Mouse (Mus musculus) frontal cortex, adult 2 months (tissue): ENCODE data around the gene 4930544G11Rik. TPM values are rescaled to one million over a fixed set of nuclear protein-coding genes. Genes with fewer than 3 reads are reported as not detected.

Source experiments
- DNase-seq, 2 experiments: peaks; one replicate each; pipeline ENCODE4 v3.0.0; 2022; ENCODE audit warnings: low spot score in 1 of 2; ENCODE audit errors: extremely low spot score in 1 of 2
- polyA plus RNA-seq: library from polyadenylated mRNA; depleted of rRNA; stranded (reverse); fragments of >200 nt; gene quantifications from 2 replicates; pipeline ENCODE4 v1.2.3, GENCODE M21; 2012; rRNA removed

Gene 4930544G11Rik
- polyA plus RNA-seq, result 0.15 TPM in 1 of 2 replicates, not detected in the other

DNA sequence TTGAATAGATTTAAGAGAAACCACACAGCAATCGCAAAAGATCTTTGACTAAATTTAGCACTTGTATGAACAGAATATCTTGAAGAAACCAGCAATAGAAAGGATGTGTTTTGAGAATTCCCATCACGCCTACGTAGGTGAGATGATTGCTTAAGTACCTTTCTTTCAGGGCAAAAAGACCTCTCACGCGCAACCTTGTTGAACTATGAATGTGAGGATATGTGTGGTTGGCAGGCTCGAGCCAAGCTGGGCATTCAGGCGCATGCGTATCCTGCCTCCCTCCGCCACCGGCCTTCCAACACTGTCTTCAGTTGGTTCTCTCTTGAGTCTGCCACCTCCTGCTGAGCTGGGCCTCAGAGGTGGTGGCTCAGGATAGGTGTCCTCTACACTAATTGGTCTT, at the start of gene 4930544G11Rik:
Gene 4930544G11Rik, plus strand, starts transcription at position 301 of the 400 bp plus-strand sequence.
- DNase-seq, result no peak

DNA sequence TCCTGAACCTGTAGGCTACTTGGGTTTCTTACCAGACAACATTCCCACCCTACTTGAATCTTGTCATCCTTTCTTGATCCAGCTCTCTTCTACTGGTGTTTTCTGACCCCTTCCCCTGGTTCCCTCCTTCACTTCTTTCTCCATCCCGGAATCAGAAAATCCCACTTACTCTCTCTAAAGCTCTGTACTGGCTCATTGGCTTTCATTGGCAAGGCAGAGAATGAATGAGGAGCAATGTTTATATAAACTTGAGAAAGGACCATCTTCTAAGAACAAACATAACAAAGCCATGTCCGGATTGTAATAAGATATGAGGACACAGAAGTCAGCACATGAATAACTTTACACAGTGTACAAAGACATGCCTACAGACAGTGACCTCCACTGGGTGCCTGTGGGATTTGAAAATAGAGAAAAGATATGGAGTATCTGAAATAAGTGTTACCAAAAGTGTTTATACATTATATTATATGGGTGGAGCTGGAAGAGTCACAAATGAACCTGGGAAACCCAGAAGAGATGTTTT, 45.7 kb upstream of the 4930544G11Rik start:
- DNase-seq, result no peak

DNA sequence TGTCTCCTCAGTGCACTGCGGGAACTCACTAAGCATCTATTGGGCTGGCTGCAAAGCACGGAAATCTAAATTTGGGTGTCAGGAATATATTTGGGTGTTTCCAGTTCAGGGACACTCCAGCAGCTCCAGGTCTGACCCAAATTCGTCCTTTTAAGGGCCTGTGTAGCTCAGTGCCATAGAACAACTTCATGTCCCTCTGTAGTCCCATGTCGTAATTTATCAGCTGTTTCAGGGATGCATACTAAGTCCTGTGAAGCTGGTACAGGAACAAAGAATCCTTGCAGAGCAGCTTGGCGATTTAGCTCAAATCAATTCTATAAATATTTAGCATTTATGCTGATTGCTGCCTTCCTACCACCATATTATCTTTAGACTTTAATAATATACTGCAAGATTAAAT, 37.0 kb upstream of the 4930544G11Rik start:
- peak in 1 of 2 experiments; percentile 1 for DNase-seq

DNA sequence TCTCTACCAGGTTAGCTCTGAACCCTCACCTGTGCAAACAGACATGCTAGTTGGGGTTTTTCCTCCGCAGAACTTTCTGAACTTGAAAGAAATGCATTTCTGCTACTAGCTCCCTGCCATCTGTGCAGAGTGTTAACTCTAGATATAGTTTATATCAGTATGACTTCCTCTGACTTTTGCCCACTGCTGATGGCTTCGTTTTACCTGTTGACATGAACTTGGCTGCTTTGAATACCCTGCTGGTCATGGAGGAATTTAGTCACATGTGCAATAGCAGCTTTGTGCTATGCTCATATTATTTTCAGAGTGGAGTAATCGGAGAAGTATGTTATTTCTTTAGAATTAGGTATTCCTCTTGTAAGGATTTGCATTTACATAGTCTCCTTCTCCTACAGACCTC, 30.7 kb upstream of the 4930544G11Rik start:
- no peak for DNase-seq

DNA sequence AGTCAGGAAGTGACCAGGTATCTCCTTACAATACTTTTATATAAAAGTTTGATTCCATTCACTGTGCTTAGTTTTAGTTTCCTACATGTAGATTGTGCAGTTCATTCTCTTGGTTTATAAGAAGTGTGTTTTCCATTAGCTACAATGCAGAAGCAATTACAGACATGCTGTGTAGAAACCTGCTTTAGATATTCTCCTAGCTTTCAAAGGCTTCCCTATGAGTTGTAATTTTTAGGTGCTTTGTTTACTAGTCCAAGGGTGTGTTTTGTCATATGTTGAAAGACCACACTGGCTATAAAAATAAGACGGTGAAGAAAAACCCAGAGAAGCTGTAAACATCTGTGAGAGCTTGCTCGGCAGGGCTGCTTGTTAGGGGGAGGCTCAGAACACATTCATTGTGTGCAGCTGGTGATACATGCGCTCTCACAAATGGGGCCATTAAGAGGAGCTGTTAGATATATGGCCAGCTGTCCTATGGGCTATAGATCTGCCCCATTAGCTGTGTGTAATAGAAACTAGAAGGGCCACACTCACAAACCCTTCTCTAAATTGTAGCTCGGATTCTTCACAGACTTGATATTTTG, 28.8 kb upstream of the 4930544G11Rik start:
- no peak for DNase-seq

DNA sequence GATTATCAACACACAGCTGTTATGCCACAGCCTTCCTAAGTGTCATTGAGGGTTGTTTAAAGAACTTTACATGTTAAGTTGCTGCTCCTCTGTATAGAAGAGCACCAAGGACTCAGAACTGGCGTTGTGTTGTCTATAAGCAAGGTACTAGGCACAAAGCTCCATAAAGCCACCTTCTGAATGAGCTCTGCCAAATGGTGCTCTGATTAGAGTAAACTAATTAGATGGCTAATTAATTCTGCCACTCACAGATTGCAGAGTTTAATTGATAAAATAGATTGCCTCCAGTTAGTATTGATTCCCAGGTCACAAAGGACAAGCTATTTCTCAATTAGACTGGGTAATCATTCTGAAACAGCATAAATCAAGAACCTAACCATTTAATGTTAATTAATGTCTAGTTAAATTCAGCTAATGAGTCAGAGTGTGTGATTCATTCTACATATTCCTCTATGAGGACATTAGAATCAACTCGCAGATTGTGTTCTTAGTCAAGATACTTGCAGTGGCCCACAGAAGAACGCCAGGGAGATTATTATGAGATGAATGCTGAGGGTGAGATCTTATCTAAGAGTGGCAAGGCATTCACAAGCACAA, 26.6 kb upstream of the 4930544G11Rik start:
- no peak for DNase-seq

DNA sequence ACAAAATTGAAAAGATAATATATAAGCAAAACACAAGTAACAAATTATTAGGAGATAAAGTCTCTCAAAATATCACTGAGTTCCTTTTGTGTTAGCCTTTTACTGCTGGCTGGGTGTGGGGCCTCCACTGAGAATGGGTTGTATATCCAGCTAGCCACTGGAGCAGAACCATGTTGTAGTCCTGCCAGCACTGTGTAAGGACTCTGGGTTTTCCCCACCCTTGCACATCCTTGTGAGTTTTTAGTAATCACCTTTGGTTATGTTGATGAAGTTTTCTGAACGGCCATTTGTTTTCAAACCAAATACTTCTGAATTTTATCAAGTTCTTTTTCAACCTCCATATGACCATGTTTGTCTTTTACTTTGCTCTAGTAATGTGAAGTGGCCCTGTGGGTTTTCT, 21.9 kb upstream of the 4930544G11Rik start:
- no peak for DNase-seq

DNA sequence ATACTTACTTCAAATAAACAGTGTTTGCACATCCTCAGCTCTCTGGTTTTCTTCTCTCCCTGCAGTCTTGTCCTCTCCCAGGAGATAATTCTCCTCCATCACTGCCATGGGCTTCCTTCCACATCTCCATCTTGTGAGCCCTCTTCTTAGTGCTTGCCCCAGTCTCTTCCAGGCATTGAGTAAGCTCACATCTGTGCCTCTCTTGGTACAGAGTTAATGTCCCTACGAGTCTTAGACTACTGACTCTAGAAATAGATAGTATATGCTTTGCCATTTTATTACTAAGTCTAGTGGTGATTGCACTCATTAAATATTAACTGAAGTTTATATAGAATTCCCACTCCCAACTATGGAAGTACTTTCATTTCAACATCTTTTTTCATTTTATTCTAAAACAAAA, 19.6 kb upstream of the 4930544G11Rik start:
- no peak for DNase-seq

DNA sequence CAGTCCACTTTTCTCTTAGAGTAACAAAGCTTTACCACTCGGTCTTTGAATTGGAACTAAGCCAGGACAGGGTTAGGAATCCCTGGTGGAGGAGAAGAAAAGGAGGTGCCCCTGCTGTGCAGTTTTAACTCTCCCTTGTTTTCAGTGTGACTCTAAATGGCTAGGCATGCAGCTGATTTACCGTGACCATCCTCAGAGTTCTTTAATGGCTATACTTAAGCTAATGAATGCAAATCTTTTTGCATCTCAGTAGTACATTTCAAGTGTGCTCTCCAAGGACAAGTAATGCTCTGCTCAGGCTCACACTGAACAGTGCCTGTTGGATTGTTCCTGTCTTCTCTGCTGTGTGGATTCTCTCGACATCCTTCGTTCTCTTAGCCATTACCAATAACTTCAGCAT, 19.2 kb upstream of the 4930544G11Rik start:
- no peak for DNase-seq

DNA sequence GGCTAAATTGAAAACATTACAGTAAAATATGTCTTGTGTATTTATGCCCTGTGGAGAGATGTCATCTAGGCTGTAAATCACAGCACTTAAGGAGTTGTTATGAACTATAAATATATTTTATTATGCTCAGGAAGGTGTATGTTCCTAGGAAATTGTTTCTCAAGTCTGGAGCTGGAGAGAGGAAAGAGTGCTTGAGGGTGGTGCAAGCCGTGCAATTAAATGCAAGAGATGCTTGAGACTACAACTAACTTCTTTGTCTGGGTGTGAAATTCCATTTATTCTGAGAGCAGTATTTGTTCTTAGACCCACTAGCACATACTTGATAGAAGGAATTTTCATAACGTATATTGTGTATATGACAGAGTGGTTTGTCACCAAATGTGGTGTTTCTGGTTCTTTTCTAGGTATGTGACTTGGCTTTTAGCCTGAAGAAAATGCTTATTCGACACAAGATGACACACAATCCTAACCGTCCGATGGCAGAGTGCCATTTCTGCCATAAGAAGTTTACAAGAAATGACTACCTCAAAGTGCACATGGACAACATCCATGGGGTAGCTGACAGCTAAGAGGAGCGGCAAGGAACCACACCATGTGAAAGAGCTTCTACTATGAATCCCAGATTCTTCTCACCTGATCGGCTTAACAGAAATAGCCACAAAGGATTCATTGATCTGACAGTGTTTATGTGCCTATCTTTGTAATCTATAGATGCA, 16.7 kb upstream of the 4930544G11Rik start:
- DNase-seq, result no peak

DNA sequence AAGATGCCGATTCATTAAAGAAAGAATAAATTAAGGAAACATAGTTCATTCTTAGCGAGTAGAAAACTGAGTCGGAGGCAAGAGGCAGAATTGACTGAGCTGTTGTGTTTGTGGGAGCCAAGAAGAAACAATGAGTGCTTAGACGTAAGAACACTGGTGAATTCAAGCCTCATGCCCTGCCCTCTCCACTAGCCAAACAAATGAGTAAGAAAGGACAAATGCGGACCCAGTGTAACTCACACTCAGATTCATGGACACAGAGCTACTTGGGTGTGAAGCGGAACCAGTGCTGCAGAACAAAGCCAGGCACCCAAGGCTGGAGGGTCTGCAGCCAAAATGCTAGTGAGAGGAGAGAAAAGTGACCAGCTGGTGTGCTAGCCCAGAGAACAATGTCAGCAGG, 1.9 kb upstream of the 4930544G11Rik start:
- peak in 1 of 2 experiments; percentile 9 for DNase-seq

DNA sequence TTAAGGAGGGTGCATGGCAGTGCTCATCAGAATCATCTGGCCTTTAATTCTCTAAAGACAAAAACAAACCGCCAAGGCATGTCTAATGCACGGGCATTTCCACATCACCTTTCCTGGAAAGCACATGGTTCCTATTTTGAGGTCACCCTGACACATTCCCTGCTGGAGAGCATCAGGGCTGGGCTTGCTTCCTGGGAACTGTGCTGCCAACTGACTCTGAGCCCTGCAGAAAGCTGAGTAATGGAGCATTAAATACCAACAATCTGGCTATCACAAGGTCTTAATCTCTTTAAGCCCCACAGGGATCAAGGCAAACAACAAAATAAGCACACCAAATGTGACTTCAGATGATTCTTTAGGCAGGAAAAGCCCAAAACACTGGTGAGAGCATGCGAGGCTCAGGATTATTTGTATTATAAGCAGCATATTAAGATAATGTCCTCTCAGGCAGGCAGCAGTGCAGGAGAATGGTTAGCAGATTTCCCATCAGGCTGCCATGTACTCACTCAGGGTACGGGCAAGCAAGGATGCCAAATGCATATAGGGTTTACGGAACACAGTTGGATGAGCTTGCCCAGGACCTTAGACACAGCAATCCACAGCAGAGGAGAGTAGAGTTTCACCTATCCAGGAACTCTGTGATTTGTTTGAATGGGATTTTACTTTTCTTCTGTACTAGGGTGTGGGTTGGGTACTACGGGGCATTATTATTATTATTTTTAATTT, 17.1 kb downstream of the 4930544G11Rik start:
- no peak for DNase-seq

DNA sequence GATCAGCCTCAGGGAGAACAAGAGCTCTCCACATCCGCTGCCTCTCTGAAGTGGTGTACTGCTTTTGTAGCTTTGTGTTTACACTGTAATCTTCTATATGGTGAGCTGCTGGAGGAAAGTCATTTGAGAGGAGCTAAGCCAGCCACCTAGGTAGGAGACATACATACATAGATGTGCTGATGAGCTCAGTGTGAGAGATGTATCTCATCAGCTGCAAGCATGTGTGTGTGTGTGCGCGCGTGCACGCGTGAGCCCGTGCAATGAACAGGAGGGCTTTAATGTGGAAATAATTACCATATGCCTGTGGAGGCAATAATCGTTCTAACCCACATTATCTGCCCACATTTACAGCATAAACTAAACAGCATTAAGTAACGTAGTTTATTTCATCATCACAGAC, 18.0 kb downstream of the 4930544G11Rik start:
- DNase-seq, result no peak

DNA sequence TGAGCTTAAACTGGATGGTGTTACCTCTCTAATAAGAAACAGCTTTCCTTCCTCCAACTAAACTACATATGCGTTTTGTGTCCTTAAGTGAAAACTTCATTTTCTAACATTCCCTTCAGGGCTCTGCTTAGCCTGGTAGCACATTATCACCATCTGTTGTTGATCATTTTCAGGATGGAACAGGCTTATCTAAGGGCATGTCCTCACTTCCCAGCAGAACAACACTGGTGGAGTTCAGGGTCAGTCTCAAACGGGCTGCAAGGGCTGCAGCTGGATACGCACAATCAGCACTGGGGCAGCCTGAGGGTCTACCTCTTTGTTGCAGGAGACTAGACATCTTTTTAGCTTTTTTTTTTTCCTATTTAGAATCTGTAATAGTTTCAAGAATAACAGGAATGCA, 39.7 kb downstream of the 4930544G11Rik start:
- DNase-seq, result no peak

DNA sequence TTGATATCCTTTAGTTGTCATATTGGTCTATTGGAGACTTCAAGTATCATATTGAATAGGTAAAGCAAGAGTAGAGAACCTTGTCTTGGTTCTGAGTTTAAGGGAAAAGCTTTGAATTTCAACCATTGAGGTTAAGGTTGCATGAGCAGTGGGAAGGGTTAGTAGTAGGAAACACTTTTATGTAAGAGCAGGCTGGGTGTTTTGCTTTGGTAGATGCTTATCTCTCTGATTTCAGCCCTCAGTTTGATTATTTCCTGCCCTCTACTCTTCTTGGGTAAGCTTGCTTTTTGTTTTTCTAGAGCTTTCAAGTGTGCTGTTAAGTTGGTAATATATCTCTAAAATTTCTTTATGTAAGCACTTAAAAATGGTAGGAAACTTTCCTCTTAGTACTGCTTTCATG, 45.9 kb downstream of the 4930544G11Rik start:
- no peak for DNase-seq

Other genes starting within 250 kb of the 4930544G11Rik start
- gene Prdm5, start 173.6 kb upstream of the 4930544G11Rik start, polyA plus RNA-seq, result 4.7 and 5.6 TPM in 2 replicates